In the genomic region with DNA sequence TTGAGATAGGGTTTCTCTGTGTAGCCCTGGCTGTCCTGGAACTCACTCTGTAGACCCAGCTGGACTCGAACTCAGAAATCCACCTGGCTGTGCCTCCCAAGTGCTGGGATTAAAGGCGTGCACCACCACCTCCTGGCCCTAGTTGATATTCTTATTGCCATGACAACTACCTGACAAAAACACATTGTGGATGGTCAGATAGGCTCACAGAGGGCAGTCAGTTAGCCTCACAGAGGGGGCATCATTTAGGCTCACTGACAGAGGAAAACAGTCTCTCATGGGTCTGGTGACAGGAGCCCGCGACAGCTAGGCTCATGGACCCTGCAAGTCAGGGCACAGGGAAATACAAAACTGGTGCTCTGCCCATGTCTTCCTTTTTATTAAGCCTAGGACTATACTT, we compare ENCODE assay signal across 15 mouse cellular contexts.
"Had no signal": no experiment of that assay in that cellular context is flagged by ENCODE, and none has a peak within 500 bp of the region (broad histone marks: within the 10 kb centered on the region; RNA-seq: fewer than 3 reads in every experiment).

No protein-coding gene starts in this region.

- ATAC-seq: intestine, embryonic 15.5 days; midbrain, embryonic 15.5 days had no signal

- DNase-seq: kidney, adult 18-20 months; kidney, adult 9 months; kidney, postnatal 14 days; kidney, postnatal 4 days; layer of hippocampus, adult 9-11 months; lung, adult 18-20 months; lung, postnatal 10 days; lung, postnatal 36 days; right cerebral cortex, adult 18-20 months; right cerebral cortex, postnatal 14 days; right cerebral cortex, postnatal 4 days; thymus, adult 18-20 months; thymus, postnatal 4 days had no signal
